Mouse (Mus musculus): Measurements from ENCODE around the gene Slc5a11.

Gene Slc5a11

GRCm38 (mm10) chr7:123283826-123284225 lies 69.2 kb downstream of the Slc5a11 start:
- DNase-seq (ENCODE audit: low spot score in 2 of 2): no peak

- DNase-seq (ENCODE audit: low spot score in 2 of 2): no peak
Measured at GRCm38 (mm10) chr7:123285896-123286295, 71.3 kb downstream of the Slc5a11 start.

GRCm38 (mm10) chr7:123287903-123288302 lies 73.3 kb downstream of the Slc5a11 start:
- DNase-seq (ENCODE audit: low spot score in 2 of 2): no peak

- DNase-seq (ENCODE audit: low spot score in 2 of 2): no peak
Measured at GRCm38 (mm10) chr7:123289176-123289575, 74.6 kb downstream of the Slc5a11 start.

DNA sequence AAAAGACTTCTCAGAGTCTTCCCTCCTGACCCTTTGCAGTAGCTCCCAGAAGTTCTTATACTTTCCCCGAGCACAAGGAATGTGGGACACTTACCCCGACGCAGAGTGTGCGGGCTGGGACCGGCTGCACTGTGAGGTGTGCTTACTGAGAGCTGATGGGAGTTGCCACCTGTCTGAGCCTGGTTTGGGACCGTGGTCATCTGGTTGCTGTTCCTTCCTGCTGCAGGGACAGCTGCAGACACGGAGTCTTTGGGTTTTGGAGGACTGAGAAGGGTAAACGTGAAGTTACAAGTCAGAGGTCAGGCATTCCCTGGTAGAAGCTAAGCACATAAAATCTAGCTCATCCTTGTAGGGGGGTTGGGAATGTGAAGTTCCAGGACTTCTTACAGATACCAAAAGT lies 77.4 kb downstream of the Slc5a11 start:
- DNase-seq (ENCODE audit: low spot score in 2 of 2): no peak

- no peak for DNase-seq (ENCODE audit: low spot score in 2 of 2)
Measured at GRCm38 (mm10) chr7:123293898-123294297, 79.3 kb downstream of the Slc5a11 start.

GRCm38 (mm10) chr7:123295423-123295822 lies 80.8 kb downstream of the Slc5a11 start:
- DNase-seq (ENCODE audit: low spot score in 2 of 2): no peak

DNA sequence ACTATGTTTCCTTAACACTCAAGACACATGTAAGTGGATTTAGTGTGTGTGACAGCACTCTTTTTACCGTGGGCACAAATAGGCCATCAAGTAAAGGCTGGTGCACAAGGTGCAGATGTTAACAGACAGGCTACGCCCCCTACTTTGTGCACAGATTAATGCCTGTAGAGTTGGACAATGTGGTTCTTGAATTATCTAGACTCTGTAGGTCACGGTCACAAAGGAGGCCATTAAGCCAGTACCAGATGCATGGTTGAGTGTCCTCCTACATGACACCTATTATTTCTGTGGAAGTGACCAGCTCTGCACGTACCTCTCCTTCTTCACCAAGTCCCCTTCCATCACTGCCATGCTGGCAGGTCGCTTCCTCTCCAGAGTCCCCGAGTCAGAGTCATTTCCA lies 81.5 kb downstream of the Slc5a11 start:
- no peak for DNase-seq (ENCODE audit: low spot score in 2 of 2)

DNA sequence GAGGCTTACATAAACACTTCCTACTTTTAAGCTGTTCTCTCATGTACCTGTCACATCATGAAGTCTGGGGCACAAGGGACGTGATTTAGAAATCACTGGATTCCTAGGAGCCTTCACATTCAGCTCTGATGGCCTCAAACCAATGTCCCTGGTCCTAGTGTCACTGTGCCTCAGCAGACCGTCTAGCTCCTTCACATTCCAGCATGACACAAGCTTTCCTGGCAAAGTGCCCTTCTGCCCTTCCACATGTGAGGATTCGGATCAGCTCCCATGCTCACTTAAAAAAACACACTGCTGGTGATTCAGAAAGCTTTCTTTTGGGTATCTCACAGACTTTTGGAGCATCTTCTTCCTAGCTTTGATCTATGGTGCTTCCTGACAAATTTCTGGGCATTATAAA lies 83.6 kb downstream of the Slc5a11 start:
- DNase-seq (ENCODE audit: low spot score in 2 of 2): peak; percentile 22 to 59

- DNase-seq (ENCODE audit: low spot score in 2 of 2): no peak
Measured at GRCm38 (mm10) chr7:123300258-123300657, 85.7 kb downstream of the Slc5a11 start.

GRCm38 (mm10) chr7:123305397-123305796 lies 90.8 kb downstream of the Slc5a11 start:
- no peak for DNase-seq (ENCODE audit: low spot score in 2 of 2)

GRCm38 (mm10) chr7:123307236-123307635 lies 92.7 kb downstream of the Slc5a11 start:
- no peak for DNase-seq (ENCODE audit: low spot score in 2 of 2)

DNA sequence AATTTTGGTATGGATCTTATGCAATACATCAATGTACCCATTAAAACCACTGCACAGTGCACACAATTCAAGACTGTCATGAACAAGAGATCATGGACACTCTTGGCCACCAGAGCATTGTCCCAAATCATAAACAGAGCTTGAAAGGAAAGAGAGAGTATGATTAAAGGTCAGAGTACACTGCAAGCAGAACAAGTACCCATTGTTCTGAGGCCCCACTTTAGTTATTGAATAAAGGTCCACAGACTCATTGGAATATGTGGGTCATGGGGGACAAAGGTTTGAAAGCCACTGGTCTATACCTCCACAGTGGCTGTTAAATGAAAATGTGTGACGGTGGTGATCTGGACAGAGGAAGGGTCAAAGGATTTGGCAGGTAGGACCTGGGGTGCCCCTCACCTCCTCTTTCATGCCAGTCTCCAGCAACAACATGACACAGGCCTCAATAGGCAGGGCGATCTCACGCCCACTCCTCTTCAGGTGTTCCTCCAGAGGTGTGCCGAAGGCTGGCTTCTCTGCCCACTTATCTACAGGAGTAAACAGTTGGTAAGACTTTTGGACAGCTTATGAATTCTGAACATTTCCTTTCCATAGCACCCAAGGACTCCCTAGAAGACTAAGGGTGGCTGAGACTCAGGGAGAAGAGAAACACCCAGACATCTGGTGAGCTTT lies 93.4 kb downstream of the Slc5a11 start:
- DNase-seq (ENCODE audit: low spot score in 2 of 2): no peak

GRCm38 (mm10) chr7:123311836-123312235 lies 97.3 kb downstream of the Slc5a11 start:
- no peak for DNase-seq (ENCODE audit: low spot score in 2 of 2)

- no peak for DNase-seq (ENCODE audit: low spot score in 2 of 2)
Measured at GRCm38 (mm10) chr7:123312738-123313137, 98.2 kb downstream of the Slc5a11 start.

DNA sequence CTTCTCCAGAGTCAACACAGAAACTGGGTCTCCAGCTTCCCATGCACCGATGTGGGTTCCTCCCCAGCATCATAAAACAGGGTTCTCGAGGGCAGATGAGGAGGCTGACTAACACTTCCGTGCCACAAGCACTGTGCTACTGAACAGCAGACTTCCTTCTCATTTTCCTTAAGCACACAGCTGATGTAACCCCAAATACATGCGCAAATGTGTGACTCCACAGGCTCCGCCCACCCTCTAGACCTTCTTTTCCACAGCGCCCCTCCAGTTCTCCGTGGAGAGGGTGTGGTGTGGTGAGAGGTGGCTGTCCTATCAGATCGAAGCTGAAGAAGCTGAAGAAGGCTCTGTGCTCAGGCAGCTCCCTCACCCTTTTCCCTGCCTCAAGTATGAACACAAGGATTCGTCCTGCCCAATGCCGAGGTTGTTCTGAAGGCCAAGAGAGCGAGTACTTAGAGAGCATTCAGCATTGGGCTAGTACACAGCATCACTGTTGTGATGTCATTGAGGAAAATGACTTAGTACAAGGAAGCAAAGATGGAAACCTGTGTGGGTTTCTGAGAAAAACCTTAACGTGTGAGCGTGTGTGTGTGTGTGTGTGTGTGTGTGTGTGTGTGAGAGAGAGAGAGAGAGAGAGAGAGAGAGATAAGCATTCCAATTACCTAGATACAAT lies 108.0 kb downstream of the Slc5a11 start:
- no peak for DNase-seq (ENCODE audit: low spot score in 2 of 2)

Measured in heart, adult 9 months (tissue).